Mouse (Mus musculus) lung, postnatal 0 days (tissue): Measurements from ENCODE around the gene Prelid1.

ENCODE experiments used
- CTCF ChIP-seq: IDR thresholded peaks from 2 replicates; pipeline ENCODE4 v1.5.1; 2016; ENCODE audit warnings: antibody characterized with exemption, mild to moderate bottlenecking
- EP300 ChIP-seq: IDR thresholded peaks from 2 replicates; pipeline ENCODE4 v1.6.1; 2016; ENCODE audit warnings: antibody characterized with exemption, mild to moderate bottlenecking, control low read depth

DNA sequence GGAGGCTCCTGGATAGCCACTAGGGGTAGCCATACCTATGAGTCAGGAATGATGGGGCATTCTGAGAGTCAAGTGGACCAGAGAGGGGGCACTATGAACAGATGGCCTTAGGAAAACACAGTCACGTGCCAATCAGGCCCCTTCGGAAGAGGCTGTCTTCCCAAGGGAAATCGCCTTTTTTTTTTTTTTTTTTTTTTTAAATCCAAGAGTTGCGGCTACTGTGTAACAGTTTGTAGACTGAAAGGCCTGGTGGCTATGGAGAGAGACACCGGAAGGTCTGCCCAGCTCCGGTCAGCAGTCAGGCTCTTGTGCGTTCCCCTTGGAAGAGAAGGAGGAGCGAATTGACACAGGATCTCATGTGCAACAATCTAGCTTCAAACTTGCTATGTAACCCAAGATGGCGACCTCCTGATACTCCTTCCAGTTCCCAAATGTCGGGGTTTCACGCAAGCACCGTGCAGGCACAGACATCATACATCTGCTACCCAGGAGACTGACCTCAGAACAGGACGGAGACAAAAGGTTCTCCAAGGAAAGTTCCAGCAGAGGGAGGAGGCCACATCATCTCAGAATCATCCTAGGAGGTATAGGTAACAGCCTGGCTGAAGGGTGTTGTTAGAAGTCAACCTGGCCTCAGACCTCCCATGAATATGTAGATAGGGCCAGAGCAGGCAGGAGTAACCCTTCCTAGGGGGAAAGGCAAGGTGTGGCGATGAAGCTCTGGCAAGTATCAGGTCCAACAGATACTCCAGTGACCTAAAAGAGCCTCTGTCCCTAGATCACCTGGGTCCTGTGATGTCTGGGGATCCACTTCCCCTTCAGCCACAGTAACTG is 10.5 kb downstream of the Prelid1 start:
- TF ChIP-seq EP300 (no peak), CTCF (peak; percentile 45)
